In the genomic region with DNA sequence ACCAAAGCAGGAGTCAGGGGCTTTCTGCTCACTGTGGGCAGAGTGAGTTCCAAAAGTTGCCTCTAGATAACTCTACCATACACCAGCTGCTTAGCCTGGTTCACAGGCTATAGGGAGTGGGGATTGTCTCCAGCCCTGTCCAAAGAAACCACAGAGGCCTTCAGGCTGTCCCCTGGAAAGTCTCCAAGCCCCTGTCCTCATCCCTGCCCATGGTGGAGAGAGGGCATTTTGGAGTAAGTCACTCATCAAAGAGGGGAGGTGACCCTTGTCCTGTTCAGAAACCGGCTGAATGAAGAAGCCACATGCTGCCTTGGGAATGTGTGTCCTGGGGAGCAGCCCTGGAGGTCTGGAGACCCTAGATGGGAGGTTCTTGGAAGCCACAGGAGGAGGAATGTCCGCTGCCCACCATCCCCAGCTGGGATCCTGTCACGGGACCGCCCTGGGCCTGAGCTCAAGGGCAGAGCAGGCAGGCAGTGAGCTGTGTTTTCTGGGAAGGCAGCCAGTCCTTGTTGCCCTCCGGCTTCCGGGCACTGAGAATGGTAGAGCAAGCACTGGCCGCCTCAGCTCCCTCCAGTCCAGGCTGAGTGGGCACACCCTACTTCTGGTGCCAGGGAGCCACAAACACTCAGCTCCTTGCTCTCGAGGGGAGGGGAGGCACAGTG, we compare ENCODE assay signal across 7 mouse cellular contexts.
A peak's percentile ranks its signal among the peaks of the same experiment; 100 is the strongest.
DNase-seq lines count a peak whose midpoint lies in the region; ATAC-seq lines count a peak whose summit lies in the region.

No protein-coding gene starts in this region.

- no peak for ATAC-seq in heart, embryonic 13.5 days (ENCODE audit: extremely low read depth, insufficient number of reproducible peaks, low FRiP score, low TSS enrichment)

- H3K27ac ChIP-seq in heart, embryonic 13.5 days (replicated peaks): peak overlapping the region; percentile 85; the same call in 1 of the 2 replicates

- peaks cover 82% of the 10 kb centered on the region for H3K4me1 ChIP-seq in heart, embryonic 13.5 days

- H3K4me2 ChIP-seq in heart, embryonic 13.5 days: no peak overlapping the region

- H3K27me3 ChIP-seq in heart, embryonic 13.5 days (replicated peaks): peaks cover 40% of the 10 kb centered on the region

- no peak overlapping the region for H3K9ac ChIP-seq in heart, embryonic 13.5 days

- DNase-seq in 3134 (ENCODE audit: extremely low read depth, insufficient read length, low spot score) (peak; percentile 95), MN1 (ENCODE audit: low spot score) (peak; percentile 76)
- peak; percentile 80 to 82 for DNase-seq in cerebellum, postnatal 14 days
- DNase-seq in layer of hippocampus, adult 9-11 months: peak; percentile 79
- peak; percentile 44 for DNase-seq in right cerebral cortex, postnatal 25 days
- DNase-seq in spleen, adult 18-20 months: no peak

- H3K9me3 ChIP-seq in heart, embryonic 13.5 days: no peaks in the 10 kb centered on the region

- H3K36me3 ChIP-seq in heart, embryonic 13.5 days: no peaks in the 10 kb centered on the region

- no peak overlapping the region for H3K4me3 ChIP-seq in heart, embryonic 13.5 days

- 64% methylated on average over 8 of the region's 8 CpGs for WGBS in heart, embryonic 13.5 days

Comparison
In these comparisons a context has a peak if more than half of its experiments do, and no peak if none do; other contexts are left out.
1. DNase-seq: peak in 3134 (single experiment), MN1 (single experiment), cerebellum, postnatal 14 days (2 of 2), layer of hippocampus, adult 9-11 months (single experiment) and right cerebral cortex, postnatal 25 days (single experiment); none in spleen, adult 18-20 months (0 of 2).